8 mouse cellular contexts compared by ENCODE assay signal in the genomic region with DNA sequence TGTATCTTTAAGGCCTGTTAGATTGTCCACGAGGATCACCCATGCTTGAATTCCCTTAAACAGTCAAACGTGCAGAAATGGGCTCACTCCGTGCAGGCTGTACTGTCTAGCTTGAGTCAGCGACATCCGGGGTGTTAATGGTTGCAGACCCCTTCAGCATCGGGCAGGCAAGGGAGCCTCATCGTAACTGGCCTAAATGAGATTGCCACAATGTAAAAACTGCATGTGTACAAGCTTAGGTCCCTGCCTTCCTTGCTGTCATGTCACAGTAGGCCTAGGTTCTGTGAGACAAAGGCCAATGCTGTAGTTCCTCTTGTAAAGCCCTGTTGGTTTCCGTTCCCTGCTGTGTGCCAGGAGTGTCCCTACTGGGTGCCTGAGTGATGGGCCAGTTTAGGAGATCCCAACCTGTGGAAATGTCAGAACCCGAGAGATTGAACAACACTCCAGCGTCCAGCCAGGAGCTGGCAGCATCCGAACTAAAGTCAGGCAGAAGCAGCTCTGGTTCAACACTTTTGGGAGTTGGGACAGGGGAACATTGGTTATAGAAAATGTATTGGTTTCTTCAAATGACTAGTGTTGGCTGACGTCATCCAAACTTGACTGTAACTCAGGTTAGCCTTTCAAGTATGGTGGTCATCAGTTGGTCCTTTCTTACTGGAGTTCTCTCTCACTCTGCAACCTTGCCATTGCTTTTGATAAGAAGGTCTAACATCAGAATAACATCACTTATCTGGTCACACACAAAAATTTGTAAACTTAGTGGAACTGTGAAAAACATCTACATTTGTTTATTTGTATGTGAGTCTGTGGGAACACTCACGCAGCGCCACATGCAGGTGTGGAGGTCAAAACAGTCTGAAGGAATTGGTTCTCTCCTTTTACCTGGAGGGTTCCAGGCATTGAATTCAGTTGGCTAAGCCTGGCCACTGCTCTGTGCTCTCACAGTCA. TPM values are rescaled to one million over a fixed set of nuclear protein-coding genes. Genes with fewer than 3 reads are reported as not detected.
DNase-seq lines count a peak whose midpoint lies in the region; ATAC-seq and TF ChIP-seq lines count a peak whose summit lies in the region.

No protein-coding gene starts in this region.

- ATAC-seq in forebrain, postnatal 0 days, result peak; percentile 14
- ATAC-seq in stomach, embryonic 16.5 days (ENCODE audit: insufficient read depth, low FRiP score), result no peak

- WGBS in bone marrow, adult 2 months, result 24% methylated on average over 14 of the region's 14 CpGs
- WGBS in forebrain, postnatal 0 days, result 26% methylated on average over 14 of the region's 14 CpGs
- 33% methylated on average over 14 of the region's 14 CpGs for WGBS in limb, embryonic 10.5 days
- 34% methylated on average over 14 of the region's 14 CpGs for WGBS in midbrain, embryonic 10.5 days
- 23% methylated on average over 14 of the region's 14 CpGs for WGBS in stomach, embryonic 16.5 days

- H3K9ac ChIP-seq in forebrain, postnatal 0 days, result peak overlapping the region; percentile 97
- peak overlapping the region; percentile 93 for H3K9ac ChIP-seq in stomach, embryonic 16.5 days (ENCODE audit: low read length)

- H3K4me1 ChIP-seq in bone marrow, adult 2 months (ENCODE audit: control insufficient read depth, insufficient read depth, low read length), result peaks cover 4% of the 10 kb centered on the region
- H3K4me1 ChIP-seq in forebrain, postnatal 0 days (ENCODE audit: insufficient read depth), result peaks cover 13% of the 10 kb centered on the region
- peaks cover 23% of the 10 kb centered on the region for H3K4me1 ChIP-seq in limb, embryonic 10.5 days
- peaks cover 25% of the 10 kb centered on the region for H3K4me1 ChIP-seq in midbrain, embryonic 10.5 days
- peaks cover 18% of the 10 kb centered on the region; the same call in 1 of the 2 replicates for H3K4me1 ChIP-seq in stomach, embryonic 16.5 days (ENCODE audit: control insufficient read depth, insufficient read depth, low read length)

- H3K9me3 ChIP-seq in forebrain, postnatal 0 days (ENCODE audit: low read length), result no peaks in the 10 kb centered on the region
- no peaks in the 10 kb centered on the region for H3K9me3 ChIP-seq in limb, embryonic 10.5 days (replicated peaks)
- no peaks in the 10 kb centered on the region for H3K9me3 ChIP-seq in midbrain, embryonic 10.5 days (replicated peaks)
- no peaks in the 10 kb centered on the region for H3K9me3 ChIP-seq in stomach, embryonic 16.5 days (replicated peaks; ENCODE audit: control insufficient read depth, low read length)

- no peaks in the 10 kb centered on the region for H3K27me3 ChIP-seq in forebrain, postnatal 0 days (ENCODE audit: insufficient read depth, low read length)
- H3K27me3 ChIP-seq in limb, embryonic 10.5 days (ENCODE audit: low read depth, poor library complexity, severe bottlenecking), result no peaks in the 10 kb centered on the region
- H3K27me3 ChIP-seq in midbrain, embryonic 10.5 days (ENCODE audit: low read depth, poor library complexity, severe bottlenecking), result no peaks in the 10 kb centered on the region
- H3K27me3 ChIP-seq in stomach, embryonic 16.5 days (ENCODE audit: control insufficient read depth, insufficient read depth, low read length), result no peaks in the 10 kb centered on the region

- TF ChIP-seq CTCF in bone marrow, adult 2 months (IDR thresholded peaks at IDR 0.05; ENCODE audit: control insufficient read depth, insufficient read depth, low read length), result no peak
- TF ChIP-seq CTCF in forebrain, postnatal 0 days (IDR thresholded peaks at IDR 0.05; ENCODE audit: low read depth), result no peak

- peak overlapping the region; percentile 97 for H3K27ac ChIP-seq in bone marrow, adult 2 months (ENCODE audit: control insufficient read depth, insufficient read depth, low read depth, low read length, poor library complexity)
- H3K27ac ChIP-seq in forebrain, postnatal 0 days (ENCODE audit: low read depth, low read length), result peak overlapping the region; percentile 100
- peak overlapping the region; percentile 99 for H3K27ac ChIP-seq in limb, embryonic 10.5 days
- peak overlapping the region; percentile 99 for H3K27ac ChIP-seq in midbrain, embryonic 10.5 days (replicated peaks)
- H3K27ac ChIP-seq in stomach, embryonic 16.5 days (ENCODE audit: low read length), result peak overlapping the region; percentile 99

- peak; percentile 53 for DNase-seq in layer of hippocampus, adult 9-11 months
- DNase-seq in layer of hippocampus, adult 9-10 months (ENCODE audit: low spot score), result no peak
- no peak for DNase-seq in forebrain, postnatal 0 days
- peak; percentile 57 for DNase-seq in limb, embryonic 10.5 days (ENCODE audit: low spot score)
- peak; percentile 36 for DNase-seq in midbrain, embryonic 10.5 days (ENCODE audit: low spot score)
- no peak for DNase-seq in layer of hippocampus, postnatal 14 days (ENCODE audit: low spot score in 2 of 2)

- H3K4me3 ChIP-seq in bone marrow, adult 2 months (replicated peaks; ENCODE audit: control insufficient read depth, low read depth, low read length), result peak overlapping the region; percentile 64
- H3K4me3 ChIP-seq in forebrain, postnatal 0 days (ENCODE audit: low read depth, low read length), result peak overlapping the region; percentile 69
- H3K4me3 ChIP-seq in limb, embryonic 10.5 days, result peak overlapping the region; percentile 74
- peak overlapping the region; percentile 81 for H3K4me3 ChIP-seq in midbrain, embryonic 10.5 days
- peak overlapping the region; percentile 68 for H3K4me3 ChIP-seq in stomach, embryonic 16.5 days (replicated peaks; ENCODE audit: low read length)

- H3K4me2 ChIP-seq in forebrain, postnatal 0 days (ENCODE audit: low read depth), result peak overlapping the region; percentile 84
- peak overlapping the region; percentile 77 for H3K4me2 ChIP-seq in stomach, embryonic 16.5 days (ENCODE audit: low read depth, low read length)

- H3K36me3 ChIP-seq in forebrain, postnatal 0 days (ENCODE audit: insufficient read depth), result no peaks in the 10 kb centered on the region
- peaks cover 41% of the 10 kb centered on the region for H3K36me3 ChIP-seq in limb, embryonic 10.5 days
- H3K36me3 ChIP-seq in midbrain, embryonic 10.5 days, result peaks cover 40% of the 10 kb centered on the region
- H3K36me3 ChIP-seq in stomach, embryonic 16.5 days (ENCODE audit: control insufficient read depth, insufficient read depth, low read length), result no peaks in the 10 kb centered on the region

- no peak for TF ChIP-seq POLR2A in bone marrow, adult 2 months (IDR thresholded peaks at IDR 0.05; ENCODE audit: borderline replicate concordance, control insufficient read depth, low read depth, low read length)

RNA-seq across cellular contexts. Expression of a gene that starts 1.1 kb away (rescaled TPM):
- 11.8 and 43.0 TPM in 2 replicates for polyA plus RNA-seq in bone marrow, adult 2 months (2011; ENCODE audit: insufficient read depth, insufficient read length, low replicate concordance, missing spikeins)
- 38.9 and 43.8 TPM in 2 replicates for total RNA-seq in forebrain, postnatal 0 days (2014; rRNA removed)
- polyA plus RNA-seq in forebrain, postnatal 0 days (2015; fragmentation: Nextera tagmentation; extraction: Ambion mirVana), result 18.7 and 22.5 TPM in 2 replicates
- polyA plus RNA-seq in limb, embryonic 10.5 days (2016; fragmentation: Nextera tagmentation; extraction: Ambion mirVana), result 46.1 and 53.2 TPM in 2 replicates
- polyA plus RNA-seq in midbrain, embryonic 10.5 days (2016; fragmentation: Nextera tagmentation; extraction: Ambion mirVana), result 46.4 and 52.2 TPM in 2 replicates
- 26.4 and 26.9 TPM in 2 replicates for polyA plus RNA-seq in stomach, embryonic 16.5 days (2015; fragmentation: Nextera tagmentation; extraction: Ambion mirVana)
- total RNA-seq in layer of hippocampus, postnatal 14 days (2021), result 10 to 100 TPM; 22.0 to 25.3 TPM

RNA-seq across cellular contexts. Expression of a gene that starts 3.4 kb away (rescaled TPM):
- 386 and 402 TPM in 2 replicates for polyA plus RNA-seq in bone marrow, adult 2 months (2011; ENCODE audit: insufficient read depth, insufficient read length, low replicate concordance, missing spikeins)
- 730 and 936 TPM in 2 replicates for total RNA-seq in forebrain, postnatal 0 days (2014; rRNA removed)
- 2,422 and 2,718 TPM in 2 replicates for polyA plus RNA-seq in forebrain, postnatal 0 days (2015; fragmentation: Nextera tagmentation; extraction: Ambion mirVana)
- 1,754 and 1,985 TPM in 2 replicates for polyA plus RNA-seq in limb, embryonic 10.5 days (2016; fragmentation: Nextera tagmentation; extraction: Ambion mirVana)
- polyA plus RNA-seq in midbrain, embryonic 10.5 days (2016; fragmentation: Nextera tagmentation; extraction: Ambion mirVana), result 1,512 and 1,693 TPM in 2 replicates
- polyA plus RNA-seq in stomach, embryonic 16.5 days (2015; fragmentation: Nextera tagmentation; extraction: Ambion mirVana), result 1,496 and 1,592 TPM in 2 replicates
- 100 to 1,000 TPM; 338 to 355 TPM for total RNA-seq in layer of hippocampus, postnatal 14 days (2021)

RNA-seq across cellular contexts. Expression of a gene that starts 18.7 kb away (rescaled TPM):
- 16.7 and 27.0 TPM in 2 replicates for polyA plus RNA-seq in bone marrow, adult 2 months (2011; ENCODE audit: insufficient read depth, insufficient read length, low replicate concordance, missing spikeins)
- 42.6 and 52.2 TPM in 2 replicates for total RNA-seq in forebrain, postnatal 0 days (2014; rRNA removed)
- polyA plus RNA-seq in forebrain, postnatal 0 days (2015; fragmentation: Nextera tagmentation; extraction: Ambion mirVana), result 61.1 and 66.4 TPM in 2 replicates
- 243 and 283 TPM in 2 replicates for polyA plus RNA-seq in limb, embryonic 10.5 days (2016; fragmentation: Nextera tagmentation; extraction: Ambion mirVana)
- 161 and 210 TPM in 2 replicates for polyA plus RNA-seq in midbrain, embryonic 10.5 days (2016; fragmentation: Nextera tagmentation; extraction: Ambion mirVana)
- 186 and 187 TPM in 2 replicates for polyA plus RNA-seq in stomach, embryonic 16.5 days (2015; fragmentation: Nextera tagmentation; extraction: Ambion mirVana)
- 10 to 100 TPM; 14.6 to 16.9 TPM for total RNA-seq in layer of hippocampus, postnatal 14 days (2021)

RNA-seq across cellular contexts. Expression of a gene that starts 46.6 kb away (rescaled TPM):
- polyA plus RNA-seq in bone marrow, adult 2 months (2011; ENCODE audit: insufficient read depth, insufficient read length, low replicate concordance, missing spikeins), result 31.2 and 63.0 TPM in 2 replicates
- 0.46 and 0.86 TPM in 2 replicates for total RNA-seq in forebrain, postnatal 0 days (2014; rRNA removed)
- polyA plus RNA-seq in forebrain, postnatal 0 days (2015; fragmentation: Nextera tagmentation; extraction: Ambion mirVana), result 0.29 and 0.58 TPM in 2 replicates
- polyA plus RNA-seq in limb, embryonic 10.5 days (2016; fragmentation: Nextera tagmentation; extraction: Ambion mirVana), result 2.4 and 3.7 TPM in 2 replicates
- 2.5 and 3.1 TPM in 2 replicates for polyA plus RNA-seq in midbrain, embryonic 10.5 days (2016; fragmentation: Nextera tagmentation; extraction: Ambion mirVana)
- 8.3 and 9.9 TPM in 2 replicates for polyA plus RNA-seq in stomach, embryonic 16.5 days (2015; fragmentation: Nextera tagmentation; extraction: Ambion mirVana)
- total RNA-seq in layer of hippocampus, postnatal 14 days (2021), result 1 to 10 TPM; 1.3 to 2.1 TPM

RNA-seq across cellular contexts. Expression of a gene that starts 55.6 kb away (rescaled TPM):
- 55.0 and 68.0 TPM in 2 replicates for polyA plus RNA-seq in bone marrow, adult 2 months (2011; ENCODE audit: insufficient read depth, insufficient read length, low replicate concordance, missing spikeins)
- total RNA-seq in forebrain, postnatal 0 days (2014; rRNA removed), result 94.7 and 130 TPM in 2 replicates
- polyA plus RNA-seq in forebrain, postnatal 0 days (2015; fragmentation: Nextera tagmentation; extraction: Ambion mirVana), result 281 and 287 TPM in 2 replicates
- 54.8 and 56.9 TPM in 2 replicates for polyA plus RNA-seq in limb, embryonic 10.5 days (2016; fragmentation: Nextera tagmentation; extraction: Ambion mirVana)
- 91.8 and 109 TPM in 2 replicates for polyA plus RNA-seq in midbrain, embryonic 10.5 days (2016; fragmentation: Nextera tagmentation; extraction: Ambion mirVana)
- 81.8 and 98.6 TPM in 2 replicates for polyA plus RNA-seq in stomach, embryonic 16.5 days (2015; fragmentation: Nextera tagmentation; extraction: Ambion mirVana)
- 100 to 1,000 TPM; 287 to 295 TPM for total RNA-seq in layer of hippocampus, postnatal 14 days (2021)

Comparison
In these comparisons a context has a peak if more than half of its experiments do, and no peak if none do; other contexts are left out.
1. DNase-seq: peak in layer of hippocampus, adult 9-11 months (single experiment), limb, embryonic 10.5 days (single experiment) and midbrain, embryonic 10.5 days (single experiment); none in layer of hippocampus, adult 9-10 months (single experiment), forebrain, postnatal 0 days (single experiment) and layer of hippocampus, postnatal 14 days (0 of 2).
2. Peak in every context shown above with its lines, with median percentiles within 50 percentile points of each other: H3K27ac ChIP-seq and H3K4me3 ChIP-seq.